Mouse (Mus musculus): Measurements from ENCODE around the gene Gm26992.
A peak's percentile ranks its signal among the peaks of the same experiment; 100 is the strongest.

DNA sequence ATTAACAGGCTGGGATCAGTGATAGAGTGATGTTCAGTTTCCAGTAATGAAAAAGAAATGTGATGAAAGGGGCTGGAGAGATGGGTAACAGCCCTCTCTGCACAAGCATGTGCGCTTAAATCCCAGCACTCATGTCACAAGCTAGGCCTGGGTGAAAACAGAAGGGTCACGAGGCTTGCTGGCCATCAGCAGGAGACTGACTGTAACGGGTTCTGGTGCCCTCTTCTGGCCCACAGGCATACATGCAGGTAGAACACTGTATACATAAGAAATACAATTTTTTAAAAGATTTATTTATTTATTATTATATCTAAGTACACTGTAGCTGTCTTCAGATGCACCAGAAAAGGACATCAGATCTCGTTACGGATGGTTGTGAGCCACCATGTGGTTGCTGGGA, 47.6 kb upstream of the Gm26992 start:
- peak; percentile 39; the same call in 1 of the 2 replicates for TF ChIP-seq CTCF (IDR thresholded peaks at IDR 0.05; ENCODE audit: borderline replicate concordance, insufficient read depth, low read length)
- TF ChIP-seq POLR2A (IDR thresholded peaks at IDR 0.05; ENCODE audit: low read depth, low read length): no peak

All from embryonic fibroblast, embryonic 13.5 days (primary cell).